Comparison of ENCODE assay signal across 19 mouse cellular contexts in genomic region chr6:38887436-38887835, GRCm38 (mm10). TPM values are rescaled to one million over a fixed set of nuclear protein-coding genes. Genes with fewer than 3 reads are reported as not detected.
"Had no signal": no experiment of that assay in that cellular context is flagged by ENCODE, and none has a peak within 500 bp of the region (broad histone marks: within the 10 kb centered on the region; RNA-seq: fewer than 3 reads in every experiment).

No protein-coding gene starts in this region.

- H3K4me2 ChIP-seq: lung, embryonic 15.5 days; midbrain, embryonic 12.5 days; midbrain, embryonic 15.5 days; neural tube, embryonic 13.5 days; neural tube, embryonic 15.5 days had no signal

- H3K27me3 ChIP-seq: midbrain, embryonic 15.5 days; neural tube, embryonic 15.5 days had no signal

- ATAC-seq: lung, postnatal 0 days; midbrain, embryonic 15.5 days had no signal

- H3K4me1 ChIP-seq: neural tube, embryonic 13.5 days; neural tube, embryonic 15.5 days had no signal

- H3K36me3 ChIP-seq: lung, embryonic 15.5 days; midbrain, embryonic 12.5 days; midbrain, embryonic 15.5 days; neural tube, embryonic 13.5 days; neural tube, embryonic 15.5 days had no signal

- H3K9me3 ChIP-seq: lung, embryonic 15.5 days; midbrain, embryonic 12.5 days; midbrain, embryonic 15.5 days; neural tube, embryonic 13.5 days; neural tube, embryonic 15.5 days had no signal

- H3K27ac ChIP-seq: liver, embryonic 14.5 days; lung, embryonic 15.5 days; midbrain, embryonic 12.5 days; midbrain, embryonic 15.5 days; neural tube, embryonic 13.5 days; neural tube, embryonic 15.5 days had no signal

- H3K4me3 ChIP-seq: lung, embryonic 15.5 days; midbrain, embryonic 12.5 days; midbrain, embryonic 15.5 days; myocyte; neural tube, embryonic 13.5 days; neural tube, embryonic 15.5 days had no signal

- H3K9ac ChIP-seq: liver, embryonic 14.5 days; lung, embryonic 15.5 days; midbrain, embryonic 12.5 days; midbrain, embryonic 15.5 days; neural tube, embryonic 13.5 days; neural tube, embryonic 15.5 days had no signal

- DNase-seq: lung, adult 18-20 months; lung, postnatal 14 days; lung, postnatal 36 days; retina, postnatal 1 day; right cerebral cortex, adult 18-20 months; right cerebral cortex, postnatal 25 days; right cerebral cortex, postnatal 4 days; spleen, adult 18-20 months; thymus, adult 18-20 months; thymus, postnatal 14 days; thymus, postnatal 36 days had no signal

RNA-seq across cellular contexts. Expression of gene Tbxas1, which starts 12.2 kb away (rescaled TPM):
- polyA plus RNA-seq: myocyte had no signal
